Mouse (Mus musculus) embryonic facial prominence, embryonic 11.5 days (tissue): Measurements from ENCODE around the gene Wdr91. TPM values are rescaled to one million over a fixed set of nuclear protein-coding genes. Genes with fewer than 3 reads are reported as not detected.

Source experiments
- ATAC-seq: fragments of 200-750 bp; cut with Nextera tagmentation; replicated peaks from 2 replicates; pipeline ENCODE4 v1.8.0; 2017; ENCODE audit warnings: low read depth; ENCODE audit not compliant: insufficient number of reproducible peaks, low FRiP score, low TSS enrichment
- DNase-seq: peaks from one replicate; pipeline ENCODE4 v3.0.0-alpha.2; 2015; ENCODE audit warnings: low spot score
- H3K27ac ChIP-seq: fragments of 300-500 bp; sonication (generic); replicated peaks from 2 replicates; pipeline ENCODE4 v1.5.1; 2014; ENCODE audit warnings: mild to moderate bottlenecking, low read depth, low read length, control low read depth
- H3K27me3 ChIP-seq: fragments of 300-500 bp; sonication (generic); 2 replicates; pipeline ENCODE4 v1.6.1; 2014; ENCODE audit warnings: mild to moderate bottlenecking, low read length, moderate library complexity, mixed read lengths; ENCODE audit not compliant: control insufficient read depth, insufficient read depth
- H3K36me3 ChIP-seq: fragments of 300-500 bp; sonication (generic); replicated peaks from 2 replicates; pipeline ENCODE4 v1.6.1; 2014; ENCODE audit warnings: low read depth, mild to moderate bottlenecking, low read length, moderate library complexity, mixed read lengths; ENCODE audit not compliant: control insufficient read depth, insufficient read depth
- H3K4me1 ChIP-seq: fragments of 300-500 bp; sonication (generic); 2 replicates; pipeline ENCODE4 v1.6.1; 2014; ENCODE audit warnings: low read length, mixed read lengths; ENCODE audit not compliant: control insufficient read depth, insufficient read depth
- H3K4me2 ChIP-seq: fragments of 300-500 bp; sonication (generic); 2 replicates; pipeline ENCODE4 v1.6.1; 2014; ENCODE audit warnings: low read depth, mild to moderate bottlenecking, control low read depth, low read length, moderate library complexity
- H3K4me3 ChIP-seq: fragments of 300-500 bp; sonication (generic); 2 replicates; pipeline ENCODE4 v1.5.1; 2014; ENCODE audit warnings: low read depth, low read length, control low read depth
- H3K9ac ChIP-seq: fragments of 300-500 bp; sonication (generic); replicated peaks from 2 replicates; pipeline ENCODE4 v1.6.1; 2014; ENCODE audit warnings: mild to moderate bottlenecking, control low read depth, low read length
- H3K9me3 ChIP-seq: fragments of 300-500 bp; sonication (generic); replicated peaks from 2 replicates; pipeline ENCODE4 v1.6.1; 2016; ENCODE audit warnings: mild to moderate bottlenecking, low read length, inconsistent platforms, mixed read lengths; ENCODE audit not compliant: control insufficient read depth
- WGBS: fragments of 180-500 bp; shearing (Covaris S2); extraction: QIAGEN DNeasy Blood & Tissue Kit; methylation state at CpG from one replicate; pipeline ENCODE4 v1.1.7; 2014; 5-methylcytosine and 5-hydroxymethylcytosine counted together
- polyA plus RNA-seq: library from polyadenylated mRNA; unstranded; fragments of >200 nt; fragmentation: Nextera tagmentation; extraction: Ambion mirVana; gene quantifications from 2 replicates; pipeline ENCODE4 v1.2.1, GENCODE M21; 2014

The Wdr91 gene
- polyA plus RNA-seq, 1 experiment from 2014 or later = 11.9 TPM

DNA sequence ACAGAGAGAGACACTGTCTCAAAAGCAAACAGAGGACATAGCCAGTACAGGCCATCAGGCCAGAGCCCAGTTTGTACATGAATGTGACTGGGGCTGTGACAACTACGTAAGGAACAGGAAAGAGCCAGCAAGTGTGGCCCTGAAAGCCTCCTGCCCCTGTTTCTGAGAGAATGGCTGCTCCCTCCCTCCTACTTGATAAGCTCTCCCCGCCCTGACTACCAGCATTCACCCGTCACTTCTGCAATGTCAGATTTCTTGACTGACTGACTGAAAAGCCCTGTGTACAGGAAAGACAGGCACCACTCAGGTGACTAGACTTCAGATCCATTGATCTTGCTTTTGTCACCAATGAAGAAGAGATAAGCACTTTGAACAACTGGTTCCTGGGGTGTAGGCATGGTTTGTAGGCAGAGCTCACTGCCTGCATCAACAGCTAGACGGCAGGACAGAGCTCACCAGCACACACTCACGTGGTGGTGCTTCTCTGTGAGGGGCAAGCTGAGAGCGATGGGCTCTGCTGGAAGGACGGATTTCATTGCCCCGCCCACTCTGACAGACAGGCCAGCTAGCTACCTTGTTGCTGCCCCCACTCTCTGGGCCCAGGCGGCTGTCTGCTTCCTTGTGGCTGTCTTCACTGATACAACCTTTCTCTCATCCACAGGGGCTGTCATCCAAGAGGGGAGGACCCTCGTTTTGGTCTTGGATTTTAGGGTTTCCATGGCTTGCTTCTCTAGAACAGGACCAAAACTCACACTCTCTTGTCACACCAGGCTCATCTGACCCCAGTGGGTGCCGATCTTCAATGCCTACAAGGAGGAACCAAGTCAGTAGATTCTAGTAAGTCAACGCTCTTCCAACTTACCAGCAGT lies 34.5 kb downstream of the Wdr91 start:
- no peak overlapping the region for H3K27ac ChIP-seq
- no peaks in the 10 kb centered on the region; the same call in 1 of the 2 replicates for H3K4me1 ChIP-seq
- ATAC-seq = no peak
- DNase-seq = no peak
- no peak overlapping the region for H3K4me3 ChIP-seq
- WGBS = 56% methylated on average over 12 of the region's 12 CpGs
- no peak overlapping the region for H3K4me2 ChIP-seq
- H3K9me3 ChIP-seq = no peaks in the 10 kb centered on the region
- H3K9ac ChIP-seq = no peak overlapping the region; the same call in none of the 2 replicates
- H3K36me3 ChIP-seq = no peaks in the 10 kb centered on the region
- no peaks in the 10 kb centered on the region for H3K27me3 ChIP-seq

DNA sequence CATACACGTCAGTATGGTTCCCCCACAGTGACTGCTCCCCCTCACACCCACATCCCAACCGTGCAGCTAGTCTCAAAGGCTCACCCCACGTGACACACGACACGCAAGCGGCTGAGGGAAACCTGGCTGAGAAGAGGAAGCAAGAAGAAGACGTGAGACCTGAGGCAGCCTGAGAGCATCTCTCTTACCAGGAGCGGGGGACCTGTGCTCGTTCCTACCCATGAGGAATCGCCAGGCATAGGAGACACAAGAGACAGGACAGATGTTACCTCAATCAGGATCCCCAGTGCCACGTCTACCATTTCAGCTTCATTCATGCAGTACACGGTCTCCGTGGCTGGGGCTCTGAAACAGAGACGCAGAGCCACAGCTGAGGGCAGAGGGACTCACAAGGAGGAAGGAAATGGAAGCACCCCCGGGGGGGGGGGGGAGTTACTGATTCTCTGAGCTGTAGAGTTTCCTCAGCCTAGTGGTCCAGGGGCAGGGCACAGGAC lies 35.4 kb downstream of the Wdr91 start:
- WGBS = 88% methylated on average over 15 of the region's 15 CpGs
- no peak overlapping the region for H3K4me2 ChIP-seq
- ATAC-seq (no peak), DNase-seq (no peak)
- no peak overlapping the region for H3K4me3 ChIP-seq
- H3K9ac ChIP-seq = no peak overlapping the region; the same call in 1 of the 2 replicates
- H3K27ac ChIP-seq = no peak overlapping the region
- no peaks in the 10 kb centered on the region; the same call in 1 of the 2 replicates for H3K4me1 ChIP-seq
- H3K9me3 ChIP-seq = no peaks in the 10 kb centered on the region
- no peaks in the 10 kb centered on the region for H3K36me3 ChIP-seq
- H3K27me3 ChIP-seq = no peaks in the 10 kb centered on the region

DNA sequence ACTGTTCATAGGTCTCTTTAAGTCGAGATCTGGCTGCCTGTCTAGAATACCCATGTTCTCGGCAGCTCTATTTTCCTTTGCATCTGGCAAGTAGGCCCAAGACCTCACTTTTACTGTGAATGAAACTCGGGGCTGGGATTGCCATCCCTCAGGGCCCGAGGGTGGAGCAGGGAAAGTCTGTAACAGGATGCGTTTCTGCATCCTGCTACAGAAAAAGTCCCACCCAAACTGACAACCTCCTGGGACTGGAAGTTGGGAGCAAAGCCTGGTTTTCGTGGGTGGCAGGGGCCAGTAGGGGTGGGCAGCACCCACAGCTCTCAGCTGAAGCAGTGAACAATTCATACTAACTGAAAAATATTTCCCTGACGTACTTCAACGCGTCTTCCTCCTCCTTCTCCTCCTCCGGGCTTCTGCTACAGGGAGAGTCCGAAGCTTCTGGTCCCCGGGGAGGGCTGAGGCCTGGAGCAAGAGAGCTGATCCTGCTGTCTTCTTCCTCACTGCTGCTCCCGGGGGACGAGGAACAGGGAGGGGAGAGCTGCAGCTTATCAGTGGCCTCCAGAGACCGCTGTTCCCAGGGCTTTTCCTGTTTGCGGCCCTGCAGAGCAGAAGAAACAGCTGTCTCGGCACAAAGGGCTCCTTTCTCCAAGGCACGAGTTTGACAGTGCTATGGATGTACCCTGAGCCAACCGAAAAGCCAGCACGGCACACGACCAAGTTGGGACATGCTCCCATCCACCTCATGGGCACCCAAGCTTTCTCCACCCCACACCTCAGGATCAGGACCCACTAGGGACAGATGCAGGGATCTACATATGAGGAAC lies 36.4 kb downstream of the Wdr91 start:
- Histone ChIP-seq H3K4me1 (no peaks in the 10 kb centered on the region; the same call in 1 of the 2 replicates), H3K36me3 (no peaks in the 10 kb centered on the region), H3K27me3 (no peaks in the 10 kb centered on the region), H3K27ac (no peak overlapping the region), H3K9ac (0 out of 2 replicates have a peak overlapping the region, but pooled peaks have one; percentile 9), H3K4me2 (no peak overlapping the region), H3K4me3 (no peak overlapping the region), H3K9me3 (no peaks in the 10 kb centered on the region)
- ATAC-seq (no peak), DNase-seq (no peak)
- WGBS = 45% methylated on average over 21 of the region's 21 CpGs

DNA sequence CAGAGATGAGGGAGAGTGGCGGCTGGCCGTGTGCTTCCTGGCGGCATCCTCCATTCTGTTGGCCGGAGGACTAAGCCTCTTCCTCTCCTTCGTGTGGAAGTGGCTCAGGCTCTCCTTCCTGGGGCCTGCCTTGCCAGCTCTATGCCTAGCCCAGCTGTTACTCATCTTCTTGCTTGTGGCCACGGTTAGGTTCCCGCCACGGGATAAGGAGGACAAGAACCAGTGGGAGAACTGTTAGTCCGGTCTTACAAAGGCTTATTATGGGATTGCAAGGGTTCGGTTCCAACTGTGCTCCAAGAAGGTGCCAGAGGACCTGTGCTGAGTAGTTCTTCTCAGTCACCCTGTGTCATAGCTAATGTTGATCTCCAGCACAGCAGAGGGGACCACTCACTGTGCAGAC lies 37.8 kb downstream of the Wdr91 start:
- H3K27me3 ChIP-seq = no peaks in the 10 kb centered on the region
- no peak overlapping the region for H3K4me2 ChIP-seq
- no peaks in the 10 kb centered on the region for H3K4me1 ChIP-seq
- no peaks in the 10 kb centered on the region for H3K36me3 ChIP-seq
- no peak overlapping the region for H3K4me3 ChIP-seq
- ATAC-seq = no peak
- no peak for DNase-seq
- no peak overlapping the region for H3K27ac ChIP-seq
- no peak overlapping the region for H3K9ac ChIP-seq
- no peaks in the 10 kb centered on the region for H3K9me3 ChIP-seq
- WGBS = 87% methylated on average over 10 of the region's 10 CpGs

DNA sequence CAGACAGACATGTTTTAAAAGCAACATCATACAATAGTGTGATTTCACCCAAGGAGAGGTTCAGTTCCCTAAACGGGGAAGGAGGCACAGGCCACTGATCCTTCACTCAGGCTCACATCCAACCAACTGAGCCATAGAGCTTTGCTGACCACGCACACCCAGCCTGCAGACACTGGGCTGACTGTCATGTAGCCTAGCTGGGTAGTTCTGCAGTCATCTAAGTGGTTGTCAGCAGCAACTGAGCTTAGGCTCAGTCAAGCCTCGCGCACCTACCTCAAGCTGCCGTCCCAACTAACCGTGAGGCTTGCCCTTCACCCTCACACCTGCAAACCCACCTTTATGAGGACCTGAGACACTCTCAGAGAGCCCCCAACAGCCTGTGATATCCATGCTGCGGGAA lies 38.7 kb downstream of the Wdr91 start:
- no peaks in the 10 kb centered on the region for H3K9me3 ChIP-seq
- no peaks in the 10 kb centered on the region for H3K27me3 ChIP-seq
- H3K4me1 ChIP-seq = no peaks in the 10 kb centered on the region
- no peak for DNase-seq
- ATAC-seq = no peak
- H3K9ac ChIP-seq = no peak overlapping the region
- no peak overlapping the region for H3K4me2 ChIP-seq
- WGBS = 91% methylated on average over 7 of the region's 7 CpGs
- H3K4me3 ChIP-seq = no peak overlapping the region
- H3K27ac ChIP-seq = no peak overlapping the region
- H3K36me3 ChIP-seq = no peaks in the 10 kb centered on the region

DNA sequence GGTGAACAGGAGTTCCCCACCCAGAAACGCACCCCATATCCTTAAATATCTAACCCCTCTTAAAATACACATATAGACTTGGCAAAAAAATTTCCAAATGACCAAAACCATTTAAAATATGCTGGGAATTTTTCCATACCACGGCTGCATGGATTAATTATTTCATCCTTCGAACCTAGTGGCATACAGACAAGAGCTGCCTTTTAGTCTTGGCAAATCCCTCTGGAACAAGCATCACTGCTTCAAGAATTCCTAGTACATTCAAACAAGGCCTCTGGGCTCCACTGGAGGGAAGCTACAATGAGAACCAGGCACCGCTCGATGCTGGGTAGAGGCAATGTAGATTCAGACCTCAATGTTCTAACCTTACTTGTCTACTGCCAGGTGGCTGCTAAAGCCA lies 40.0 kb downstream of the Wdr91 start:
- no peak overlapping the region for H3K4me3 ChIP-seq
- no peak overlapping the region for H3K9ac ChIP-seq
- H3K4me1 ChIP-seq = no peaks in the 10 kb centered on the region
- H3K27me3 ChIP-seq = no peaks in the 10 kb centered on the region
- DNase-seq (no peak), ATAC-seq (no peak)
- H3K9me3 ChIP-seq = no peaks in the 10 kb centered on the region
- H3K4me2 ChIP-seq = no peak overlapping the region
- 76% methylated on average over 5 of the region's 5 CpGs for WGBS
- H3K27ac ChIP-seq = no peak overlapping the region
- H3K36me3 ChIP-seq = no peaks in the 10 kb centered on the region

DNA sequence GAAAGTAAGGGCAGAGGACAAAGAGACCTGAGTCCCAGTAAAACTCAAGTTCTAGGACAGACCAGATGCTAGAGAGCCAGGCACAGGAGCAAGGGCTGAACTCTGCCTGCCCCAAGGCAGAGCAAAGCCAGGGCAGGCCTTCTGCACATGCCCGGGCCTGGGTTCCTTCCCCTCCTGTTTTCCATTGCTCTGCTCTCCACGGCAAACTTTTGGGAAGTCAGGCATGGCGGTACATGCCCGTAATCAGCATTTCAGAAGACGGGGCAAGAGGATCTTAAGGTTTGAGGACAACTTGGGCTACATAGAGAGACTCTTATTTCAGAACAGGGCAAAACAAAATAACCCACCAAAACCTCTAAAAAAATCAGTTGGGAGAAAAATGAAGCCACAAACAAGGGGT lies 40.5 kb downstream of the Wdr91 start:
- WGBS = 75% methylated on average over 5 of the region's 5 CpGs
- H3K4me3 ChIP-seq = no peak overlapping the region
- no peak overlapping the region for H3K4me2 ChIP-seq
- H3K36me3 ChIP-seq = no peaks in the 10 kb centered on the region
- no peak overlapping the region for H3K9ac ChIP-seq
- H3K9me3 ChIP-seq = no peaks in the 10 kb centered on the region
- no peaks in the 10 kb centered on the region for H3K4me1 ChIP-seq
- H3K27ac ChIP-seq = 0 out of 2 replicates have a peak overlapping the region, but pooled peaks have one; percentile 35
- no peaks in the 10 kb centered on the region for H3K27me3 ChIP-seq
- DNase-seq = no peak
- ATAC-seq = no peak
